Mouse (Mus musculus) frontal cortex, adult 2 months (tissue): Measurements from ENCODE around the gene Plpp4. TPM values are rescaled to one million over a fixed set of nuclear protein-coding genes. Genes with fewer than 3 reads are reported as not detected.

ENCODE experiments used
- DNase-seq, 2 experiments: peaks; one replicate each; pipeline ENCODE4 v3.0.0; 2022; ENCODE audit warnings: low spot score in 1 of 2; ENCODE audit errors: extremely low spot score in 1 of 2
- polyA plus RNA-seq: library from polyadenylated mRNA; depleted of rRNA; stranded (reverse); fragments of >200 nt; gene quantifications from 2 replicates; pipeline ENCODE4 v1.2.3, GENCODE M21; 2012; rRNA removed

The Plpp4 gene
- 13.3 and 14.7 TPM in 2 replicates for polyA plus RNA-seq

DNA sequence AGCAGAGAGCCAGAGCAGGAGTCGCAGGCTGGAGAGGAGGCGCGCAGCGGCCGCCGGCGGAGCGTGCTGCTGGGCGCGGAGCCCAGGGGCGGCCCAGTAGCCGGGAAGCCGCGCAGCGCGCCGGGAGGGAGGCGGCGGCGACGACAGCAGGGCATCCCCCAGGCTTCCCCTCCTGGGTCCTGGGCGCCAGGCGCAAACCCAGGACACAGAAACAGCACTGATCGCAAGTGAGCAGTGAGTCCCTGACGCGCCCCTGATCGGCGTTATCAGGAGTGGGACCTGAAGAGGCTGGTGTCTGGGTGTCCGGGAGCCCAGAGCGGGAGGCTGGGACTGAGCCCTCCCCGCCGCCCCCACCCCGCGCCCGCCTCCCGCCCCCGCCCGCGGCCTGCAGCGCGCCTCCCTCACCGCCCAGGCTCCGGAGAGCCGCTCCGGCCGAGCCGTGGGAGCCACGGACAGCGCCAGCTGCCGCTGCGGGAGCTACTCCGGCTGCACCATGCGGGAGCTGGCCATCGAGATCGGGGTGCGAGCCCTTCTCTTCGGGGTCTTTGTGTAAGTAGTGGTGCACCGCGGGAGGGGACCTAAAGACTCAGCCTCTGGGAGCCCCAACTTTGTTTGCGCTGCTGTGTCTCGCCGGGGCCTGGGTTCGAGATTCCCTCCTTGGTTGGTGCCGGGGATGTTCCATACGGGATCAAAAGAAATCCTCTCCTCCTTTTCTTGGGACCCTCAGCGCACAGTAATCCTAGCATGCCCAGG is at the start of gene Plpp4:
Gene Plpp4 (plus strand): TSS at position 411 of the 753 bp plus-strand sequence.
- peak in 1 of 2 experiments; percentile 53 for DNase-seq

DNA sequence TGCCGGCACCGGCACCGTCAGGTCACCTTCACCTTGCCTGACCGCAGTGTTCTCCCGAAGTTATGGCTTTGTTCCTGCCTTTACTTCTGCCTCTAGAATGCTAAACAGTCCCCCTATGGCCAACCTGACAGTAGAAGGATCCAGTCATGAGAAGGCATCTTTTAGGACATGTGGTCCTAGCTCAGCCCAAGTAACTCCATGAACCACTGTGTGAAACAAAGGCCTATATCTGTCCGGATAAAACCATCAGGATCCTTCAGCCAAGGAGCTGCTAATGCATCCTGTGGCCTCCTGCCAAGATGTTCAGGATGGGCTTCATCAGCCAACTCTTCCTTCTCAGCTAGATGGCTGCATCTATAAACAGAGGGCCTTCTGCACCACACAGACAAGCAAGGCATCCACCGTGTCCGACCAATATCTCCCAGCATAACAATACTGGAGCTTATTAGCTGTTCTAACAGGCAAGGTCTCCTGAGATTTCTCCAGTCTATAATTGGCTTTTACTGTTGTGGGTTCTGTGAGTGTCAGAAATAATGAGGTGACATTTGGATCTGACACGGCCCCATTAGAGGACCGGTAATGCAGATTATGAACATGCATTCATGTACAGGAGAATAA is 40.8 kb upstream of the Plpp4 start:
- DNase-seq, result no peak

DNA sequence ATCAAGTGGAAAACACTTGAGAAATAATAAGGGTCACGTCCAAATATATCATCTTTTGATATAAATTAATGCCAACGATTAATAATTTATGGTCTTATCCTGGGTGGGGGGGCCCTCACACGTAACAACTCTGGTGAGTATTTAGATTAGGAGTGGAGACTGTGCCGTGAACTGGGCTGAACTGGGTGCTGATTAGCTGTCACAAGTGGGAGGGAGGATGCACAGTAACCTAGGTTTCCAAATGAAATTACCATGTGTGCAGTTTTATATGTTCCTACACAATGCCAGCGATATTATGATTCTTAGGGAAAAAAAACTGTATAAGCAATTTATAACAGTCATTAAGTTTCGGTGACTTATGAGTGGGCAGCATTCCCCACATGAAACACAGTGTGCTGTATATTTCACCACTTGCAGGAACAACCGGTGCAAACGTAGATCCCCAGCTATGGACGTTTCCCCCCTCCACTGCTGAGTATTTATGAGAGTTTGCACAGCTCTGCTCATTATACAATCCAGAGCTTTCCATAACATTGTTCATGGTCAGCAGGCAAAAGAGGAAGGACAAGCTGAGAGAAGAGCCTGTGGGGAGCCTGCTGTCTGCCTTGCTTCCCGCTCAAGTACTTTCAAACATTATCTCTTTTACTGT is 40.2 kb upstream of the Plpp4 start:
- no peak for DNase-seq

DNA sequence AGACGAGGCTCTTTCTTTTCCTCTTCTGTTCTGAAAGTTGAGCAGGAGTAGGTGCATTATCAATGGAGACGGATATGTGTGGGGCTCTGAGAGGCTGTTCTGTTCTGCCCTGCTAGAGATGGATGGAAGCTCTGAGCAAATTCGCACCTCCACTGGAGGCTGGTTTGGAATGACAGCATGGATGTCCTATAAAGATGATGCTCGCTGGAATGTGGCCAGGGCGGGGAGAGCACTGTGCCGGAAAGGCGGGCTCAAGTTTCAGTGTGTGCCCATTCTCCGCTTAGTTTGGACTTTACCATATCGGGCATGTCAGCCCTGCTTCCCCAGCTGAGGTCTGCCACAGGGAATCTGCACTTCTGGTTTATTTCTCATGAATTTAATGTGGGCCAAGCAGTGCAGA is 35.9 kb upstream of the Plpp4 start:
- no peak for DNase-seq

DNA sequence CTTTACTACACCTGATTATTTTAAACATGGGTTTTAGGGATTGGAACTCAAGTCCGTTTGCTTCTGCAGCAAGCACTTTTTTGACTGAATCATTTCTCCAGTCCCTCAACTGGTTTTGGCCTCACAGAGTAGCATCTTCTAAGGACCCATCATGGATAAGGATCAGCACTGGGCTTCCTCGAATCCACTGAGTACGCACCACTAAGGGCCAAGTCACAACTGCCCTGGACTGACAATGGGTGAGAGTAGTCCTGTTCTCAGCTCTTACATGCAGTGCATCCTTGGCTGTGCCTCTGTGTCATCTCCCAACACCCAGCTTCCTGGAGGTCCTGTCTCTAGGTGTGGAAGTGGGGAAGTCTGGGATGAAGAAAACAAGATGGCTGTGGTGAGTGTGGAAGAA is 35.2 kb upstream of the Plpp4 start:
- DNase-seq, result no peak

DNA sequence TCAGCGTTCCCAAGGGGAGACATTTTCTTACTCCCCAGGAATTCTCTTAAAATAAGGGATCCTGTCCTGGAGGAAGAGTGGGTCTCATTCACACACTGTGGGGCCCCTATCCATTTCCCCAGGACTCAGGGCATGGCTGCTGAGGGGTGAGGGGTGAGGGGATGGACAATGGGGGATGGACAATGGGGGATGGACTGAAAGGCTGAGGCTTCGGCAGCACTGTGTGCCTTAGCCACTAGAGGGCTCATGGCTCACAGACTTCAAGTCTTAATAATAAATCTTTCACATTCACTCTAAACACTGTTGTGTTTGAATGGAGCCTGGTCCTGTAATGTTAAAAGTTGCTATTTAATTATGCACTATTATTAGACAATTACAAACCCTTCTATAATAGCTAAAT is 21.4 kb upstream of the Plpp4 start:
- DNase-seq, result peak in 1 of 2 experiments; percentile 66

DNA sequence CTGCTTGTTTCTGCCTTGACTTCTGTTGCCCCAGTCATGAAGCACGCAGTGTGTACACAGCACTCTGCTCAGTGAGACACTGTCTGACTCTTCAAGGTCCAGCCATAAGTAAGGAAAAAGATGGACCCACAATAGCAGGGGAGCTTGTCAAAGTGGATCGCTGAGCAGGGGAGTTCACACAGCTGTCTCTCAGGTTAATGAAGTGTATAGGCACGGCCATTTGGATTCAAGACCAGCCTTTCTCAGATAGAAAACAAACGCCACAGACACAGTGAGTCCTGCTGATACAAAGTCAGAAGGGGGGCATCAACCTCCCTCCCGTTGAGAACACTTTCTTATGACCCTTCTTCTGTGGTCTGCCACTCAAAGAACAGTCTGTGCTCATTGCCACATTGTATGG is 20.8 kb upstream of the Plpp4 start:
- no peak for DNase-seq

DNA sequence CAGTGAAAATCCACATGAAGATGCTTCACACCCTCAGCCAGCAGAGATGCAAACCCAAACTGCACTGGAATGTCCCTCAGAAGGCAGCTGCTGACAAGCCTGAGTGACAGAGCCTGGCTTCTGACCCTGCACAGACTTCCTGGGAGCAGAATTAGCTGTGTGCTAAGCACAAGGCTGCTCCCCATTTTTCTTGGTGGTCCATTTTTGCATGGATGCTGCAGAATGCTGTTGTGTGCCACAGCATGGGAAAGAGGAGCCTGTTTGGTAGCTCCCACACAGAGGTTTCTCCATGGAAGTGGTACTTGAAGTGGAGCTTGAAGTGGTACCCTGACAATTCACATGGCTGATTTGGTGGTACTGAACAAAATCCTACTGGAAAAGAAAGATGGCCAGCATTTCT is 5.8 kb upstream of the Plpp4 start:
- DNase-seq, result no peak

DNA sequence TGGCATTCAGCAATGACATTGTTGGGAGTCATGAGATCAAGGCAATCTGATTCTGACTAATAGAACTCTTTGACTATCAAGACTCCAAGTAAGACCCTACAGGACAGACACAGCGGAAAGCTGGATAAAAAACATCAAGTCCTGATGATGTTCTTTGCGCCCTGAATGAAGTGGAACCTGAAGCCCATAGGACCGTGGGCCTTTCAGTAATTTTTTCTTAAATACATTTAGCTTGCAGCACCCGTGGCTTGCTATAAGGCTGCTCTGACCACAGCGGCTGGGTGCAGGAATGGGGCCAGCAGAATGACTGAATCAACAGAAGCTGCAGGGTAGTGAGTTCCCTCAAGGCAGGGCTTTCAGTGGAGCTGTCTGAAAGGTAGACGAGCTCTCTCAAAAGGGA is 3.4 kb upstream of the Plpp4 start:
- no peak for DNase-seq

DNA sequence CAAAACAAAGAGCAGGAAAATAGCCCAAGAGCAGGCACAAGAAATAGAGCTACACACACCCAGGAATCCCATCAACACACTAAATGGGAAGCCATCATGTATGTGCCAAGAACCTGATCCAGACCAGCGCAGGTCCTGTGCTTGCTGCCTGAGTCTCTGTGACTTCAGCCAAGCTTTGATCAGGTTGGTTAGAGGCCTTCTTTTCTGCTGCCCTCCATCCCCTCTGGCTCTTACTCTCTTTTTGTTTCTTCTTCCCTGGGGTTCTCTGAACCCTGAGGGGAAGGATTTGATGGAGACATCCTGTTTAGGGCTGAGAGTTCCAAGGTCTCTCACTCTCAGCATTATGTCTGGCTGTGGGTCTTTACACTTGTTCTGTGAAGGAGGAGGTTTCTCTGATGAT is 2.7 kb upstream of the Plpp4 start:
- no peak for DNase-seq

DNA sequence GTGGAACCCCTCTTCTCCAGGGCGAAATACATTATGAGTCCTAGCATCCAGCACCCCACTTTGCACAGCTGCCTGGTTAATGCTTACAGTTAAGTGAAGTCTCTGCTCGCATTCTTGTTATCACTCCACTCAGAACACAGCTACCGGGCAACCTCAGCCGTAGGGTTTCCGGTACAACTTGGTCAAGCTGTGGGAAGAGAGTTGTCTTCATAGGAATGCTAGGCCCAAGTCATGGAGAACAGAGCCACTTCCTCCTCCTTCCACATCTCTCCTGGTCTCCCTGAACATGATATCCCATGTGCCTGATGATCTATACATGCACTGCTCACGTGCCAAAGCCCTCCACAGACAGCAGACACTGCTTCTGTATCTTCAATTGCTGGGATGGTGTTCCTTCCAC is 1.4 kb upstream of the Plpp4 start:
- no peak for DNase-seq

DNA sequence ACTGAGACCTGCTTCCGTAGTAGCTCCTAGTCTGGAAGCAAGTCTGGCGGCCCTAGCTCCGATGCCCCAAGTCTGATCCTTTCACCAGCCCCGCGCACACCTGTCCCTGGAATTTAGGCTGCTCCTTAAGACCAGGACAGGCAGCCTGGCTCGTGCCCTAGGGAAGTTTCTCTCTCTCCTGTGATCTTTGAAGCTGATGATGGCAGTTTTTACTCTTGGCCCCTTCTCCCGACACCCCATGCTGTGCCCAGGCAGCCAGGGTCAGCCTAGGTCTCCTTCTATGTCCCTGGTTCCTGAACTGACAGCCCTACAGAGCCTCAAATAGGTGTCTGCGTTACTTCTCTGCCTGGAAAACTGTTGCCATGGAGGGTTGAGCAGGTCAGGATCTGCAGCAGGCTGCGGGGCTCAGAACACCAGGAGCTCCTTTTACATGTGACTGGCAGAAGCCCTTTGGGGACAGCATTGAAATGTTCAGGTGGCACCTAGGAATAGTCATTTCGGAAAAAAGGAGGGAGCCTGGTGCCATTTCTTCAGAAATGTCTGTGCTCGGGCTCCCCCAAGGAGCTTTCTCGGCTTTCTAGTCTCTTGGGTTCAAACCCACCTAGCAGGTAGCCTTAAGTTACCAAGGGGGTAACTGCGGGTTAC is 665 bp downstream of the Plpp4 start:
- DNase-seq, result no peak

DNA sequence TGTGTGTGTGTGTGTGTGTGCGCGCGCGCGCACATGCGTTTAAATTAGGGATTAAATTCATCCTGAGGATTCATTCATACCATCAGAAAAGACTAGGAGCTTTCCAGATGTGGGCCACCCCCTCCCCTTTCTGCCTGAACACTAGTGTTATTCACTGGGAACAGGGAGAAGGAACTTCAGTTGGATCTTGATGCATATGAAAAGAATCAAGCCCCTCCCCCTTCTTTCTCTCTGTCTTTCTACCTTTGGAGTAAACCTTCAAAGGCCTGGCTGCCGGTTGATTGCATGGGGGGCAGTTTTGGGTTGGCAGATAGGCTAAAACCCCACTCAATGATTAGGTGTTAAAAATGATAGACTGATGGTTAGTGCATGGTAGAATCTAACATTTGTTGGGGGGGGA is 1.5 kb downstream of the Plpp4 start:
- no peak for DNase-seq

DNA sequence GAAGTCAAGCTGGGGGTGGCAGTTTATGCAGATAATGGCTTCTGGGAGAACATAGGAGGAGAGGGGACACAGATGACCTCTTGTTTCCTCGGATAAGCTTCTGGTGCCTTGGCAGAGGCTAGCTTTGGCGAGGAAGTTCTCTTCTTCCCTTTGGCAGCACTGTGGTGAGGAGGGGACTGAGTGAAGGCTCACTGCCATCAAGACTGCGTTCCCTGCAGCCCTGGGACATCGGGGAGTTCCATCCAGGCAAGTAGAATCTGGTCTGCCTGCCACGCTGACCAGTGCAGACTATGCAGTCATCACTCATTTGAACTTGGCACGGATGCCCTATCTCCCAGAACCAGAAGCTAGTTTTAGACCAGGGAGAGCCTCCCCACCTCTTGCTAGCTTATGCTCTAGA is 2.4 kb downstream of the Plpp4 start:
- DNase-seq, result no peak

DNA sequence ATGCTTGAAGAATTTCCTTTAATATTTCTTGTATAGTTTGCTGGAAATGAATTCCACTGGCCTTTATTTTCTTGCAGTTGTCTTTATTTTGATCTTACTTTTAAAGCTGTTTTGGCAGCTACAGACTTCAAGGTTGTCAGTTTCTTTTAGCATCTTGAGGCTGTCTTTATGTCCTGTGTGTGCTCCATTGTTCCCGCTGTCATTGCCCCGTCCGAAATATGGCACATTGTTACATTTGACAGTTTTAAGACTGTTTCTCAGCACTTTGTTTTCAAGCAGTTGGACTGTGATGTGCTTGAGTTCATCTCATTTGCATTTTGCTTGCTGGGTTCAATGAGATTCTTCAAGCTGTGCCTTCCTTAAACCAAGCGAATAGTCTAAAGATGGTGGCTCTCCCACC is 17.0 kb downstream of the Plpp4 start:
- DNase-seq, result no peak

DNA sequence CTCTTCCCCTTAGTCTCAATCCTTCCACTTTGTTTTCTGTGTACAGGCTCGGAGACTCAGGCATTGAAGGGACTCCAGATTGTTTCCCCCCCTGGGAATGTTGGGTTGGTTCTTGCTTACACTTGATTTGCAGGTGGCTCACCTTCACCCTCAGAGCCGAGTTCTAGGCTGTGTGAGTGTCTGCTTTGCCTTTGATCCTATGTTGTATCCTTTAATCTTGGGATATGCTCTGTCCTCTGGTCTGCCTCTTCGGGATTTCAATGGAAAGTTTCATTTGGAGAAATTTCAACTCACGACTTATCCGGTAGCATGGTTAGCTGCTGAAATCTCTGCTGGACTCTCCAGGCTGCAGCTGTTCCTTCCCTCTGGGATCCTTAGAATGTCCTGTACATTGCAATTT is 17.9 kb downstream of the Plpp4 start:
- DNase-seq, result no peak

DNA sequence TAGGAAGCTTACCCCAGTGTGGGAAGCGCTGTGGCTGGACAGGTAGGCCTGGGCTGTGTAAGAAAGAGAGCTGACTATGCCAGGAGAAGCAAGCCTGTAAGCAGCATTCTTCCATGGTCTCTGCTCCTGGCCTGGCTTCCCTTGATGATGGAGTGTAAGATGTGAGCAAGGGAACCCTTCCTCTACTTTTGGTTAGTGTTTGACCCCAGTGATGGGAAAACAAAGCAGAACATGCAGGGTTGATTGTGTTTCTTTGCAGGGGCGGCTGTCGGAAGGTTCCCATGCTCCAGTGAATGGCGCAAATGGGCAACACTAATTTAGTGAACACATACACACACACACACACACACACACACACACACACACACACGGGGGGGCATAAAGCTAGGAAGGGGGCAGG is 20.9 kb downstream of the Plpp4 start:
- no peak for DNase-seq

DNA sequence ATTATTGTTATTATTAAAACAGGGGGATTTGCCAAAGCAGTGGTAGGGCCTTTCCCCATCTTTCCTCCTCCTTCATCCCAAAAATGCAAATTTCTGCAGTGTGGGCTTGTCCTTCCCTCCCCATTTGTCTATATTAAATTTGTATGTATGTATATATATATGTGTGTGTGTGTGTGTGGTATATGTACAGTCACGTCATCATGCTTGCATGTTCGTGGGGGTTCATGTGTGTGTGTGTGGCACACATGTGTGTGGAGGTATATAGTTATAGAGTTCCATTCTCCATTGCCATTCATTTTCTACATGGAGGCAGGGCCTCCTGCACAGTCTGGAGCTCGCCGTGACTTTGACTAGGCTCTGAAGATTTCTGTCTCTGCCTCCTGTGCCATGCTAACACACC is 22.0 kb downstream of the Plpp4 start:
- DNase-seq, result no peak

DNA sequence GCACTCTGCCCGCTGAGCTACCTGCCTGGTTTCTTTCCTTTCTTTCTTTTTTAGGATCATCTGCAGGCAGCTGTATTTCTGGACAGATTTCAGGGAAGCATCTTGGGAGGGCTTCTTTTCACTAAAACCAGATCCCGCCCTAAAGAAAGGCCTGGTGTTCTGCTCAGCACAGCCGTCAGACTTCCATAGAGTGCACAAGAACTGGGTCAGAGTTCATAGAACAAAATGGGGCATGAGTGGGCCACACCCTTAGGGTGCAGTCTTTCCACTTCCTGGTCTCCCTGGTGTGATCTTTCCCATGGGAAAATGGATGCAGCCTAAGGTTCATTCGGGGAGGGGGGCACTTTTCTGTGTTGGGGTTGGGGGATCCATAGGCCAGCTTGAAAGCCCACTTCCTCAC is 22.4 kb downstream of the Plpp4 start:
- DNase-seq, result no peak

DNA sequence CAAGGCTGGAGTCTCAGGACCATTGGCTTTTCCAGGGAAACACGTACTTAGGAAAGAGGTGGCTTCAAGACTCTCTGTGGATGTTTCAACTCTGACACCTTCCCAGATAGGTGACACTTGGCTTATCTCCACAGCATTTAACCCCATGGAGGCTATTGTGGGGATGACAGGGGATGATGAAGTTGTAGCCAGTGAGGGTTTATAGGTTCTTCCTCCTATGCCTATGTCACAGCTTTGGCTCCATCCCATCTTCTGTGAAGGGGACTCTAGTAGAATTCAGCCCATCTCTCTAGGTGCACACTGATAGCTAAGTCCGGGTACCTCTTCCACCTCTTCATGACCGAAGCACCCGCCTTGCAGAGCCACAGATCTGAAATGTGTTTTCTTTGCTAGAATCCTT is 25.1 kb downstream of the Plpp4 start:
- DNase-seq, result no peak

DNA sequence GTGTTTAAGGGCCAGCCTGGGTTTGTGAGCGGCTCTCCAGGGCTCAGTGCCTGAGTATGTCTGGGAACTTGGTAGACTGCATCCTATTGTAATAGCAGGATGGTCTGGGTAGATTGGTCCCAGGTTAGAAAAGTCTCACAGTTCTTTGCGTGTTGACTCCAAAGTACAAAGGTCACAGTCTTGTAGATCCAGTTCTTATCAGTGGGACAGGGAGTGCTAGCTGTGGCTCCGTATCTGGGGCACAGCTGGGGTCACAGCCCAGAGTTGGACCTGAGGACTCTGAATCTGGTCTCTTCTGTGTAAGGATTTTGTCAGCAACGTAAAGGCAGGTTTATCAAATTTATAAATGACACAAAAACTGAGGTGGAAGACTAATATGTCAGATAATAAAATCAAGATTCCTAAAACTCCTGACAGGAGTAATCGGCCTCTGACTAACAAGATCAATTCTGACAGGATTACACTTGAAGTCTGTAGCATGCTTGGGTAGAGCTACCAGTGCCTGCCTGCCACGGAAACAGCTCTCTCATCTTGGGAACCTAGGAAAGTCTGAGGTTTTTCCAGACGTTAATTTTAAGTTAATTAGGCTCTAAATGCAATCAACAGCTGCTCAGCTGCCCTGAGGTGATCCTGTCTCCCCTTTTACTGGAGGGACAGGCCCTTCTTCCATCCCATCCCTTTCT is 28.5 kb downstream of the Plpp4 start:
- no peak for DNase-seq
